Mouse (Mus musculus): ENCODE data around the gene Kbtbd4. TPM values are rescaled to one million over a fixed set of nuclear protein-coding genes. Genes with fewer than 3 reads are reported as not detected.

The Kbtbd4 gene
- 11.9 TPM for polyA plus RNA-seq (2012; fragmentation: generic; extraction: Trizol)

GRCm38 (mm10) chr2:90904076-90904855 lies at the start of gene Kbtbd4, which contains the start of gene Ndufs3:
Gene Kbtbd4 (plus strand): TSS chr2:90904740.
Gene Ndufs3 (minus strand): TSS chr2:90904827.
- H3K4me3 ChIP-seq, result peak within 1 kb of the TSS; percentile 82
- peak within 1 kb of the TSS; percentile 58 for H3ac ChIP-seq (ENCODE audit: control insufficient read depth, insufficient read length)
- peaks cover 11% of the 10 kb centered on the region for H3K36me3 ChIP-seq (ENCODE audit: control insufficient read depth, insufficient read depth)
- TF ChIP-seq REST (IDR thresholded peaks at IDR 0.05; ENCODE audit: insufficient read depth, insufficient read length), result no peak
- TF ChIP-seq CEBPB (IDR thresholded peaks at IDR 0.05; ENCODE audit: insufficient read depth, poor library complexity, severe bottlenecking), result no peak
- TF ChIP-seq E2F4 (IDR thresholded peaks at IDR 0.05; ENCODE audit: insufficient read depth), result peak; percentile 46
- peak in 1 of 3 experiments; percentile 47 for TF ChIP-seq MYOG (IDR thresholded peaks at IDR 0.05; ENCODE audit: control insufficient read depth in 1 of 3, insufficient read depth in 1 of 3, insufficient read length in 2 of 3, low read depth in 2 of 3)
- peak; percentile 92 for TF ChIP-seq POLR2AphosphoS2 (IDR thresholded peaks at IDR 0.05; ENCODE audit: insufficient read length, low read depth)
- TF ChIP-seq POLR2A (IDR thresholded peaks at IDR 0.05; ENCODE audit: insufficient read length, low read depth), result peak; percentile 93
- no peak for TF ChIP-seq MAX (IDR thresholded peaks at IDR 0.05; ENCODE audit: low read depth)
- TF ChIP-seq USF1 (IDR thresholded peaks at IDR 0.05; ENCODE audit: low read depth), result no peak
- peak in 1 of 3 experiments; percentile 24 for TF ChIP-seq MYOD1 (IDR thresholded peaks at IDR 0.05; ENCODE audit: control insufficient read depth in 1 of 3, insufficient read length in 2 of 3, low read depth in 2 of 3)
- TF ChIP-seq TCF3 (IDR thresholded peaks at IDR 0.05; ENCODE audit: insufficient read length, low read depth), result no peak
- no peak for TF ChIP-seq TCF12 (IDR thresholded peaks at IDR 0.05; ENCODE audit: insufficient read depth, poor library complexity, severe bottlenecking)
- TF ChIP-seq SRF (IDR thresholded peaks at IDR 0.05; ENCODE audit: control insufficient read depth, insufficient read length, low read depth), result no peak
- no peaks in the 10 kb centered on the region for H3K27me3 ChIP-seq (ENCODE audit: control insufficient read depth, insufficient read depth, insufficient read length)
- H3K4me2 ChIP-seq (ENCODE audit: low read depth), result peak within 1 kb of the TSS; percentile 100
- H3K79me2 ChIP-seq (ENCODE audit: control insufficient read depth, insufficient read depth), result peaks cover 37% of the 10 kb centered on the region

- H3K4me3 ChIP-seq, result no peak overlapping the region
- no peak overlapping the region for H3K4me2 ChIP-seq (ENCODE audit: low read depth)
- TF ChIP-seq MAX (IDR thresholded peaks at IDR 0.05; ENCODE audit: low read depth), result no peak
- no peak overlapping the region for H3ac ChIP-seq (ENCODE audit: control insufficient read depth, insufficient read length)
- H3K79me2 ChIP-seq (ENCODE audit: control insufficient read depth, insufficient read depth), result no peaks in the 10 kb centered on the region
- H3K36me3 ChIP-seq (ENCODE audit: control insufficient read depth, insufficient read depth), result peaks cover 76% of the 10 kb centered on the region
- no peaks in the 10 kb centered on the region for H3K27me3 ChIP-seq (ENCODE audit: control insufficient read depth, insufficient read depth, insufficient read length)
Measured at GRCm38 (mm10) chr2:90861486-90861885, 43.1 kb upstream of the Kbtbd4 start.

GRCm38 (mm10) chr2:90864184-90864583 lies 40.4 kb upstream of the Kbtbd4 start:
- TF ChIP-seq TCF12 (IDR thresholded peaks at IDR 0.05; ENCODE audit: insufficient read depth, poor library complexity, severe bottlenecking) (no peak), MYOD1 (IDR thresholded peaks at IDR 0.05; ENCODE audit: control insufficient read depth in 1 of 3, insufficient read length in 2 of 3, low read depth in 2 of 3) (no peak), E2F4 (IDR thresholded peaks at IDR 0.05; ENCODE audit: insufficient read depth) (no peak), POLR2AphosphoS2 (IDR thresholded peaks at IDR 0.05; ENCODE audit: insufficient read length, low read depth) (no peak), MAX (IDR thresholded peaks at IDR 0.05; ENCODE audit: low read depth) (no peak), REST (IDR thresholded peaks at IDR 0.05; ENCODE audit: insufficient read depth, insufficient read length) (no peak), SRF (IDR thresholded peaks at IDR 0.05; ENCODE audit: control insufficient read depth, insufficient read length, low read depth) (no peak), MYOG (IDR thresholded peaks at IDR 0.05; ENCODE audit: control insufficient read depth in 1 of 3, insufficient read depth in 1 of 3, insufficient read length in 2 of 3, low read depth in 2 of 3) (no peak), POLR2A (IDR thresholded peaks at IDR 0.05; ENCODE audit: insufficient read length, low read depth) (no peak)
- no peak overlapping the region for H3K4me2 ChIP-seq (ENCODE audit: low read depth)

GRCm38 (mm10) chr2:90866524-90866923 lies 38.0 kb upstream of the Kbtbd4 start:
- Histone ChIP-seq H3K27me3 (ENCODE audit: control insufficient read depth, insufficient read depth, insufficient read length) (no peaks in the 10 kb centered on the region), H3K4me3 (no peak overlapping the region), H3K36me3 (ENCODE audit: control insufficient read depth, insufficient read depth) (peaks cover 38% of the 10 kb centered on the region), H3K79me2 (ENCODE audit: control insufficient read depth, insufficient read depth) (no peaks in the 10 kb centered on the region), H3K4me2 (ENCODE audit: low read depth) (no peak overlapping the region), H3ac (ENCODE audit: control insufficient read depth, insufficient read length) (no peak overlapping the region)
- TF ChIP-seq MAX (IDR thresholded peaks at IDR 0.05; ENCODE audit: low read depth), result no peak

More at GRCm38 (mm10) chr2:90864184-90864583, 40.4 kb upstream of the Kbtbd4 start:
- Histone ChIP-seq H3K79me2 (ENCODE audit: control insufficient read depth, insufficient read depth) (no peaks in the 10 kb centered on the region), H3K27me3 (ENCODE audit: control insufficient read depth, insufficient read depth, insufficient read length) (no peaks in the 10 kb centered on the region), H3ac (ENCODE audit: control insufficient read depth, insufficient read length) (no peak overlapping the region), H3K36me3 (ENCODE audit: control insufficient read depth, insufficient read depth) (peaks cover 61% of the 10 kb centered on the region), H3K4me3 (no peak overlapping the region)

GRCm38 (mm10) chr2:90870136-90870601 lies 34.4 kb upstream of the Kbtbd4 start:
- Histone ChIP-seq H3K27me3 (ENCODE audit: control insufficient read depth, insufficient read depth, insufficient read length) (no peaks in the 10 kb centered on the region), H3K4me3 (no peak overlapping the region)

More at GRCm38 (mm10) chr2:90870136-90870601, 34.4 kb upstream of the Kbtbd4 start:
- H3ac ChIP-seq (ENCODE audit: control insufficient read depth, insufficient read length), result no peak overlapping the region
- TF ChIP-seq REST (IDR thresholded peaks at IDR 0.05; ENCODE audit: insufficient read depth, insufficient read length), result no peak
- peak; percentile 17 for TF ChIP-seq POLR2A (IDR thresholded peaks at IDR 0.05; ENCODE audit: insufficient read length, low read depth)
- TF ChIP-seq TCF12 (IDR thresholded peaks at IDR 0.05; ENCODE audit: insufficient read depth, poor library complexity, severe bottlenecking), result peak; percentile 64
- TF ChIP-seq MYOG (IDR thresholded peaks at IDR 0.05; ENCODE audit: control insufficient read depth in 1 of 3, insufficient read depth in 1 of 3, insufficient read length in 2 of 3, low read depth in 2 of 3), result peak; percentile 70 to 88 (median 85)
- TF ChIP-seq SRF (IDR thresholded peaks at IDR 0.05; ENCODE audit: control insufficient read depth, insufficient read length, low read depth), result no peak
- TF ChIP-seq POLR2AphosphoS2 (IDR thresholded peaks at IDR 0.05; ENCODE audit: insufficient read length, low read depth), result peak; percentile 21
- peak; percentile 35 to 89 (median 81) for TF ChIP-seq MYOD1 (IDR thresholded peaks at IDR 0.05; ENCODE audit: control insufficient read depth in 1 of 3, insufficient read length in 2 of 3, low read depth in 2 of 3)
- 0 out of 2 replicates have a peak, but pooled peaks have one; percentile 48 for TF ChIP-seq CEBPB (IDR thresholded peaks at IDR 0.05; ENCODE audit: insufficient read depth, poor library complexity, severe bottlenecking)
- TF ChIP-seq USF1 (IDR thresholded peaks at IDR 0.05; ENCODE audit: low read depth), result no peak
- H3K36me3 ChIP-seq (ENCODE audit: control insufficient read depth, insufficient read depth), result peaks cover 16% of the 10 kb centered on the region
- H3K79me2 ChIP-seq (ENCODE audit: control insufficient read depth, insufficient read depth), result no peaks in the 10 kb centered on the region
- peak overlapping the region; percentile 73 for H3K4me2 ChIP-seq (ENCODE audit: low read depth)

Data from myocyte (in vitro differentiated cells).